Mouse (Mus musculus) macrophage (primary cell): ENCODE data around the gene Eif3b. TPM values are rescaled to one million over a fixed set of nuclear protein-coding genes. Genes with fewer than 3 reads are reported as not detected.

Experiments used
- H3K27ac ChIP-seq: fragments of 350-480 bp; formaldehyde crosslinking; 2 replicates; pipeline ENCODE4 v1.9.0; 2021
- H3K36me3 ChIP-seq: fragments of 350-480 bp; formaldehyde crosslinking; 2 replicates; pipeline ENCODE4 v1.9.0; 2021; ENCODE audit errors: inconsistent target
- H3K4me3 ChIP-seq: fragments of 350-480 bp; formaldehyde crosslinking; 2 replicates; pipeline ENCODE4 v1.9.0; 2021; ENCODE audit errors: inconsistent target
- H3K79me2 ChIP-seq: fragments of 350-480 bp; formaldehyde crosslinking; 2 replicates; pipeline ENCODE4 v1.9.0; 2021; ENCODE audit errors: inconsistent target
- WGBS: methylation state at CpG from one replicate; pipeline ENCODE4 v1.1.7; 2026; ENCODE audit warnings: inconsistent platforms; ENCODE audit not compliant: missing documents; 5-methylcytosine and 5-hydroxymethylcytosine counted together
- polyA plus RNA-seq: library from polyadenylated mRNA; stranded (reverse); fragments of 250-400 nt; gene quantifications from 3 replicates; pipeline ENCODE4 v1.2.4, GENCODE M21; 2018; ENCODE audit warnings: inconsistent platforms

Gene Eif3b
- polyA plus RNA-seq, 1 experiment from 2014 or later, result 204 TPM

DNA sequence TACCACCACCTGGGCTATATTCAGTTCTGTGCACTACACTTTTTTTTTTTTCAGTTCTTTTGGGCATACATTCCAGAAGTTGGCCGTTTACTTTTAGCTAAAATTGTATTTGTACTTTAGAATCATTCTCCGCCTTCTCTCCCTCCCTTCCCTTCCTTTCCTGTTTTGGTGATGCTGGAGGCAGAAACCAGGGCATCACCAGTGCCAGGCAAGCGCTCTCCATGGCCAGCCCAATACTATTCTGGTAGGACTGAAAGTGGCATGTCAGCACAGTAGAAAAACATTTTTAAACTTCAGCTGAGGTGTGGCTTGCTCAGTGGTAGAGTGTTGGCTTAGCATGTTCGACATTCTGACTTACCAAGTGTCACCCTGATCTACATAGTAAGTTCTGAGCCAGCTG lies 62.3 kb downstream of the Eif3b start:
- no peaks in the 10 kb centered on the region for H3K36me3 ChIP-seq
- no peak overlapping the region for H3K4me3 ChIP-seq
- no peak overlapping the region for H3K27ac ChIP-seq
- H3K79me2 ChIP-seq, result no peaks in the 10 kb centered on the region
- 88% methylated on average over 4 of the region's 4 CpGs for WGBS

DNA sequence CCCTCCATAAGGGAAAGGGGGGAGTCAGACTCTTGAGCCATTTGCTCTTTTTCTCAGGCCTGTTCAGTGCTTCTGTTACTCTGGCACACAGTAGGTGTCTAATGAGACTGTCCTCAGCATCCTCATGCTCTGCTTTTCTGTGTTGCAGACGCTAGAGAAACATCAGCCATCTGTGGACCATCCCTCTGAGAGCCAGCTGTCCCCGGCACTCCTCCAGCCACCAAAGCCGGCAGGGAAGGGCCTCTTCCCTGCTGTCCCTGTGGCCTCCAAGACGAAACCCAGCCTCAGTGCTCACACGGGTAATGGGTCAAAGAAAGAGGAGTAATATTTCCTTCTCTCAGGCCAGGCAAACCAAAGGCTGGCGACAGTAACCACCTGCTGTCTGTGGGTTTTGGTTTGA lies 72.0 kb downstream of the Eif3b start:
- WGBS, result 92% methylated on average over 6 of the region's 6 CpGs
- H3K4me3 ChIP-seq, result no peak overlapping the region

DNA sequence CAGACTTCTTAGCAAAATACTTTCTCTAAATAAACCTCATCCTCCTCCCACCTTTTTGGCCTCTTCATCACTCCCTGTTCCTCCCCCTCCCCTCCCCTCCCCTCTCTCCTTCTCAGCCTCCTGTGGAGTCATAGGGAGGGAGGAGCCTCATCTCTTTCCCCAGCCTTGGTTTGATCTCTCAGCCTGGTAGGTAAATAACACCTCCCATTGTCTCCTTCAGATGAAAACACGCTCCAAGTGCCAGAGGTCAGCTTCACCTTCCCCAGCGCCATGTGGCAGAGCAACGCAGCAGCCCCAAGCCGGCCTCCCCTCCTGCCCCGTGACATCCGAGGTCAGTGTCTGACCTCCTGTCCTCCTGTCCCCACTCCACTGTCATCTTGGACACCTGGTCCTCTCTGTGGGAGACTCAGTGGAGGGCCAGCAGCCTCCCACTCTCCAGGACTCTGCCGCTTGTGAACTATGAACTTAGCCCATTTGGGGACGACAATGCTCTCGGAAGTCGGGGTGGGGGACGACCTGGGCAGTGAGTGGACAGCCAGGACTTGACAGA lies 73.6 kb downstream of the Eif3b start:
- WGBS, result 88% methylated on average over 11 of the region's 11 CpGs

More for the DNA sequence above, 72.0 kb downstream of the Eif3b start:
- no peaks in the 10 kb centered on the region for H3K79me2 ChIP-seq
- no peak overlapping the region for H3K27ac ChIP-seq
- H3K36me3 ChIP-seq, result no peaks in the 10 kb centered on the region

More for the DNA sequence above, 73.6 kb downstream of the Eif3b start:
- Histone ChIP-seq H3K4me3 (no peak overlapping the region), H3K79me2 (no peaks in the 10 kb centered on the region), H3K36me3 (no peaks in the 10 kb centered on the region), H3K27ac (no peak overlapping the region)

Other genes with a start within 250 kb of the Eif3b start
- 9.0 to 15.3 TPM (median 15.3 TPM) in 3 replicates for gene Mad1l1, start 97.8 kb upstream of the Eif3b start, polyA plus RNA-seq
- gene Nudt1, start 97.7 kb upstream of the Eif3b start, polyA plus RNA-seq, result 4.4 to 8.5 TPM (median 5.7 TPM) in 3 replicates
- gene Mrm2, start 87.4 kb upstream of the Eif3b start, polyA plus RNA-seq, result 7.2 to 10.1 TPM (median 8.1 TPM) in 3 replicates
- 71.9 to 180 TPM (median 142 TPM) in 3 replicates for gene Snx8, start 30.1 kb upstream of the Eif3b start, polyA plus RNA-seq
- gene Gm4869, start 26.3 kb downstream of the Eif3b start, polyA plus RNA-seq, result not detected in 3 replicates
- 34.3 to 56.4 TPM (median 38.4 TPM) in 3 replicates for gene Chst12, start 86.2 kb downstream of the Eif3b start, polyA plus RNA-seq
- gene Grifin, start 145.7 kb downstream of the Eif3b start, polyA plus RNA-seq, result not detected in 3 replicates
- gene Lfng, start 188.0 kb downstream of the Eif3b start, polyA plus RNA-seq, result 33.7 to 75.9 TPM (median 52.2 TPM) in 3 replicates
- gene Ttyh3, start 229.7 kb downstream of the Eif3b start, polyA plus RNA-seq, result 40.4 to 80.7 TPM (median 48.0 TPM) in 3 replicates